Mouse (Mus musculus) liver, embryonic 15.5 days (tissue): ENCODE data around the gene Baat. TPM values are rescaled to one million over a fixed set of nuclear protein-coding genes. Genes with fewer than 3 reads are reported as not detected.
"Not testable (repeated sequence)": the region's sequence is repeated elsewhere in the genome, so short reads cannot be mapped to it uniquely, and the experiment has no call there.

ENCODE experiments used
- ATAC-seq: fragments of 200-750 bp; cut with Nextera tagmentation; 2 replicates; pipeline ENCODE4 v1.8.0; 2017; ENCODE audit warnings: moderate number of reproducible peaks, mild to moderate bottlenecking, moderate library complexity; ENCODE audit not compliant: insufficient read depth
- H3K27ac ChIP-seq: fragments of 300-500 bp; sonication (generic); replicated peaks from 2 replicates; pipeline ENCODE4 v1.5.1; 2015; ENCODE audit warnings: mild to moderate bottlenecking, inconsistent platforms
- H3K27me3 ChIP-seq: fragments of 300-500 bp; sonication (generic); 2 replicates; pipeline ENCODE4 v1.6.1; 2015; ENCODE audit warnings: mild to moderate bottlenecking, inconsistent platforms
- H3K36me3 ChIP-seq: fragments of 300-500 bp; sonication (generic); replicated peaks from 2 replicates; pipeline ENCODE4 v1.6.1; 2015; ENCODE audit warnings: moderate library complexity, mild to moderate bottlenecking, inconsistent platforms
- H3K4me1 ChIP-seq: fragments of 300-500 bp; sonication (generic); replicated peaks from 2 replicates; pipeline ENCODE4 v1.6.1; 2015; ENCODE audit warnings: inconsistent platforms
- H3K4me2 ChIP-seq: fragments of 300-500 bp; sonication (generic); 2 replicates; pipeline ENCODE4 v1.6.1; 2015; ENCODE audit warnings: moderate library complexity, mild to moderate bottlenecking, inconsistent platforms
- H3K4me3 ChIP-seq: fragments of 300-500 bp; sonication (generic); replicated peaks from 2 replicates; pipeline ENCODE4 v1.5.1; 2015; ENCODE audit warnings: mild to moderate bottlenecking, inconsistent platforms
- H3K9ac ChIP-seq: fragments of 300-500 bp; sonication (generic); 2 replicates; pipeline ENCODE4 v1.6.1; 2015; ENCODE audit warnings: moderate library complexity, mild to moderate bottlenecking, inconsistent platforms
- H3K9me3 ChIP-seq: fragments of 300-500 bp; sonication (generic); replicated peaks from 2 replicates; pipeline ENCODE4 v1.6.1; 2016; ENCODE audit warnings: inconsistent platforms
- WGBS: fragments of 180-500 bp; shearing (Covaris S2); methylation state at CpG from one replicate; pipeline ENCODE4 v1.1.7; 2015; ENCODE audit warnings: mixed read lengths; ENCODE audit not compliant: insufficient replicate concordance; 5-methylcytosine and 5-hydroxymethylcytosine counted together
- polyA plus RNA-seq: library from polyadenylated mRNA; unstranded; fragments of >200 nt; fragmentation: Nextera tagmentation; extraction: Ambion mirVana; gene quantifications from 2 replicates; pipeline ENCODE4 v1.2.1, GENCODE M21; 2015

Baat gene
- polyA plus RNA-seq, 1 experiment from 2014 or later: 1.5 TPM

GRCm38 (mm10) chr4:49522576-49522975 lies 16.2 kb upstream of the Baat start:
- peak overlapping the region; percentile 79; the same call in 1 of the 2 replicates for H3K4me3 ChIP-seq

GRCm38 (mm10) chr4:49521346-49521745 lies 15.0 kb upstream of the Baat start:
- under 1% methylated on average over 17 of the region's 17 CpGs for WGBS
- peak; percentile 38 for ATAC-seq
- Histone ChIP-seq H3K4me3 (peak overlapping the region; percentile 79), H3K27me3 (no peaks in the 10 kb centered on the region), H3K9ac (peak overlapping the region; percentile 74), H3K4me1 (peaks cover 30% of the 10 kb centered on the region), H3K9me3 (no peaks in the 10 kb centered on the region), H3K4me2 (peak overlapping the region; percentile 84), H3K36me3 (peaks cover 14% of the 10 kb centered on the region), H3K27ac (peak overlapping the region; percentile 45; the same call in 1 of the 2 replicates)

More at GRCm38 (mm10) chr4:49522576-49522975, 16.2 kb upstream of the Baat start:
- Histone ChIP-seq H3K36me3 (peaks cover 12% of the 10 kb centered on the region), H3K9me3 (no peaks in the 10 kb centered on the region), H3K9ac (no peak overlapping the region), H3K4me2 (peak overlapping the region; percentile 84; the same call in 1 of the 2 replicates), H3K27me3 (no peaks in the 10 kb centered on the region), H3K4me1 (peaks cover 27% of the 10 kb centered on the region), H3K27ac (no peak overlapping the region)
- ATAC-seq: no peak
- WGBS: 85% methylated on average over 9 of the region's 9 CpGs

- H3K4me1 ChIP-seq: peaks cover 30% of the 10 kb centered on the region
- H3K9me3 ChIP-seq: no peaks in the 10 kb centered on the region
- H3K4me2 ChIP-seq: peak within 1 kb of the TSS; percentile 84
- whole genome bisulfite sequencing: under 1% methylated on average over 41 of the region's 41 CpGs
- peak within 1 kb of the TSS; percentile 69 for H3K27ac ChIP-seq
- H3K9ac ChIP-seq: peak within 1 kb of the TSS; percentile 74
- ATAC-seq: peak; percentile 98
- peak within 1 kb of the TSS; percentile 79 for H3K4me3 ChIP-seq
- no peaks in the 10 kb centered on the region for H3K27me3 ChIP-seq
- H3K36me3 ChIP-seq: peaks cover 14% of the 10 kb centered on the region
Measured at GRCm38 (mm10) chr4:49520572-49521340, 14.4 kb upstream of the Baat start, which contains the start of the genes Mrpl50 and Zfp189. Mrpl50 (minus strand) TSS chr4:49521093. Zfp189 (plus strand) TSS chr4:49521176.

- H3K36me3 ChIP-seq: peaks cover 11% of the 10 kb centered on the region
- peaks cover 30% of the 10 kb centered on the region for H3K4me1 ChIP-seq
- ATAC-seq: no peak
- 69% methylated on average over 5 of the region's 5 CpGs for WGBS
- H3K4me2 ChIP-seq: peak overlapping the region; percentile 66
- no peaks in the 10 kb centered on the region for H3K27me3 ChIP-seq
- H3K4me3 ChIP-seq: peak overlapping the region; percentile 79
- H3K9me3 ChIP-seq: no peaks in the 10 kb centered on the region
- no peak overlapping the region for H3K9ac ChIP-seq
- no peak overlapping the region for H3K27ac ChIP-seq
Measured at GRCm38 (mm10) chr4:49519476-49519875, 13.1 kb upstream of the Baat start.

- no peak overlapping the region for H3K4me3 ChIP-seq
- H3K4me1 ChIP-seq: peaks cover 14% of the 10 kb centered on the region
- 87% methylated on average over 6 of the region's 6 CpGs for WGBS
- H3K9ac ChIP-seq: no peak overlapping the region
- peaks cover 32% of the 10 kb centered on the region for H3K36me3 ChIP-seq
- no peak overlapping the region for H3K27ac ChIP-seq
- H3K4me2 ChIP-seq: no peak overlapping the region
- H3K27me3 ChIP-seq: no peaks in the 10 kb centered on the region
- no peaks in the 10 kb centered on the region for H3K9me3 ChIP-seq
- no peak for ATAC-seq
Measured at GRCm38 (mm10) chr4:49514441-49514840, 8.1 kb upstream of the Baat start.

GRCm38 (mm10) chr4:49512636-49513035 lies 6.3 kb upstream of the Baat start:
- 79% methylated on average over 4 of the region's 4 CpGs for WGBS

GRCm38 (mm10) chr4:49510236-49510835 lies 4.0 kb upstream of the Baat start:
- H3K27ac ChIP-seq, H3K4me3 ChIP-seq, H3K27me3 ChIP-seq, H3K4me2 ChIP-seq, H3K9ac ChIP-seq, H3K9me3 ChIP-seq: not testable (repeated sequence)
- WGBS: 74% methylated on average over 1 of the region's 1 CpGs
- Histone ChIP-seq H3K36me3 (peaks cover 27% of the 10 kb centered on the region), H3K4me1 (peaks cover 10% of the 10 kb centered on the region)
- peak; percentile 66 for ATAC-seq

More at GRCm38 (mm10) chr4:49512636-49513035, 6.3 kb upstream of the Baat start:
- peaks cover 7% of the 10 kb centered on the region; the same call in 1 of the 2 replicates for H3K4me1 ChIP-seq
- no peak overlapping the region for H3K27ac ChIP-seq
- H3K4me2 ChIP-seq: no peak overlapping the region
- ATAC-seq: no peak
- H3K9me3 ChIP-seq: no peaks in the 10 kb centered on the region
- peaks cover 30% of the 10 kb centered on the region for H3K36me3 ChIP-seq
- no peak overlapping the region for H3K4me3 ChIP-seq
- no peaks in the 10 kb centered on the region for H3K27me3 ChIP-seq
- no peak overlapping the region for H3K9ac ChIP-seq

GRCm38 (mm10) chr4:49509183-49509582 lies 2.8 kb upstream of the Baat start:
- peaks cover 23% of the 10 kb centered on the region for H3K36me3 ChIP-seq
- H3K9ac ChIP-seq: no peak overlapping the region
- H3K27me3 ChIP-seq: no peaks in the 10 kb centered on the region
- H3K4me2 ChIP-seq: no peak overlapping the region
- 76% methylated on average over 2 of the region's 2 CpGs for WGBS
- H3K9me3 ChIP-seq: no peaks in the 10 kb centered on the region
- no peak overlapping the region for H3K4me3 ChIP-seq
- ATAC-seq: no peak
- H3K4me1 ChIP-seq: peaks cover 11% of the 10 kb centered on the region
- no peak overlapping the region for H3K27ac ChIP-seq

GRCm38 (mm10) chr4:49503563-49503962 lies 2.8 kb downstream of the Baat start:
- Histone ChIP-seq H3K9me3 (no peaks in the 10 kb centered on the region), H3K9ac (no peak overlapping the region), H3K4me2 (no peak overlapping the region), H3K27ac (no peak overlapping the region), H3K4me3 (no peak overlapping the region), H3K36me3 (no peaks in the 10 kb centered on the region), H3K27me3 (no peaks in the 10 kb centered on the region), H3K4me1 (peaks cover 10% of the 10 kb centered on the region; the same call in 1 of the 2 replicates)
- 56% methylated on average over 1 of the region's 1 CpGs for WGBS
- ATAC-seq: no peak

GRCm38 (mm10) chr4:49485934-49486650 lies 20.3 kb downstream of the Baat start:
- H3K9me3 ChIP-seq: not testable (repeated sequence)
- peak; percentile 49 for ATAC-seq

GRCm38 (mm10) chr4:49485442-49485841 lies 20.9 kb downstream of the Baat start:
- Histone ChIP-seq H3K4me3 (no peak overlapping the region), H3K4me2 (no peak overlapping the region), H3K36me3 (no peaks in the 10 kb centered on the region), H3K9ac (no peak overlapping the region), H3K4me1 (peaks cover 13% of the 10 kb centered on the region), H3K27me3 (no peaks in the 10 kb centered on the region), H3K9me3 (no peaks in the 10 kb centered on the region), H3K27ac (peak overlapping the region; percentile 58)
- peak; percentile 82 for ATAC-seq

More at GRCm38 (mm10) chr4:49485934-49486650, 20.3 kb downstream of the Baat start:
- H3K9ac ChIP-seq, H3K4me3 ChIP-seq, H3K4me1 ChIP-seq, H3K27me3 ChIP-seq, H3K36me3 ChIP-seq, H3K4me2 ChIP-seq: not testable (repeated sequence)
- 42% methylated on average over 3 of the region's 3 CpGs for WGBS
- H3K27ac ChIP-seq: peak overlapping the region; percentile 45; the same call in 1 of the 2 replicates
